Mouse (Mus musculus) C2C12 (cell line): ENCODE results near the gene Prkce.

Source experiments
- CEBPB ChIP-seq: IDR thresholded peaks from one replicate; pipeline ENCODE4 v1.6.1; 2011; ENCODE audit warnings: low read depth, mild to moderate bottlenecking, control low read depth, moderate library complexity
- CTCF ChIP-seq: IDR thresholded peaks from one replicate; pipeline ENCODE4 v1.5.1; 2011; ENCODE audit not compliant: control insufficient read depth, insufficient read depth, insufficient read length
- FOSL1 ChIP-seq: IDR thresholded peaks from one replicate; pipeline ENCODE4 v1.8.0; 2011; ENCODE audit warnings: mild to moderate bottlenecking, low read length; ENCODE audit not compliant: poor library complexity, insufficient read depth, severe bottlenecking
- MAX ChIP-seq: IDR thresholded peaks from one replicate; pipeline ENCODE4 v1.6.1; 2011; ENCODE audit warnings: mild to moderate bottlenecking, control low read depth
- MYOD1 ChIP-seq: IDR thresholded peaks from one replicate; pipeline ENCODE4 v1.6.1; 2011; ENCODE audit warnings: low read depth; ENCODE audit not compliant: control insufficient read depth, insufficient read length
- MYOG ChIP-seq: IDR thresholded peaks from one replicate; pipeline ENCODE4 v1.6.1; 2011; ENCODE audit not compliant: control insufficient read depth, insufficient read length; ENCODE audit errors: extremely low read depth
- USF1 ChIP-seq: IDR thresholded peaks from one replicate; pipeline ENCODE4 v1.6.1; 2011; ENCODE audit warnings: low read depth, mild to moderate bottlenecking, control low read depth, moderate library complexity

- TF ChIP-seq CTCF (no peak), MYOD1 (no peak), USF1 (no peak), MYOG (no peak), MAX (no peak), CEBPB (no peak), FOSL1 (no peak)
Observed at GRCm38 (mm10) chr17:86360849-86361248, 193.3 kb downstream of the Prkce start.
